Mouse (Mus musculus): ENCODE data around the gene Olfr958. TPM values are rescaled to one million over a fixed set of nuclear protein-coding genes. Genes with fewer than 3 reads are reported as not detected.

Gene Olfr958
- not detected in 2 replicates for polyA plus RNA-seq (2015; fragmentation: Nextera tagmentation; extraction: Ambion mirVana)

- H3K27me3 ChIP-seq (replicated peaks) = no peaks in the 10 kb centered on the region
- H3K27ac ChIP-seq = no peak within 1 kb of the TSS
- WGBS = 64% methylated on average over 2 of the region's 2 CpGs
- no peak for ATAC-seq
- H3K4me3 ChIP-seq (replicated peaks) = no peak within 1 kb of the TSS
- H3K9ac ChIP-seq = no peak within 1 kb of the TSS
- no peak within 1 kb of the TSS for H3K4me2 ChIP-seq (replicated peaks)
- H3K4me1 ChIP-seq (replicated peaks) = no peaks in the 10 kb centered on the region
- no peaks in the 10 kb centered on the region for H3K36me3 ChIP-seq
- H3K9me3 ChIP-seq = no peaks in the 10 kb centered on the region
These were observed at the start of gene Olfr958 for GRCm38 (mm10) chr9:39553946-39554345. Gene Olfr958 (minus strand): TSS chr9:39554054.

GRCm38 (mm10) chr9:39603333-39603845, 49.5 kb upstream of the Olfr958 start:
- under 1% methylated on average over 9 of the region's 9 CpGs for WGBS
- Histone ChIP-seq H3K27ac (no peak overlapping the region), H3K4me2 (replicated peaks) (peak overlapping the region; percentile 77), H3K4me1 (replicated peaks) (no peaks in the 10 kb centered on the region), H3K9ac (no peak overlapping the region), H3K36me3 (no peaks in the 10 kb centered on the region), H3K4me3 (replicated peaks) (peak overlapping the region; percentile 32), H3K27me3 (replicated peaks) (no peaks in the 10 kb centered on the region), H3K9me3 (no peaks in the 10 kb centered on the region)
- peak; percentile 88 for ATAC-seq

GRCm38 (mm10) chr9:39602536-39603332, 48.9 kb upstream of the Olfr958 start:
- peak overlapping the region; percentile 32 for H3K4me3 ChIP-seq (replicated peaks)
- no peaks in the 10 kb centered on the region for H3K36me3 ChIP-seq
- no peaks in the 10 kb centered on the region for H3K9me3 ChIP-seq
- H3K27me3 ChIP-seq (replicated peaks) = no peaks in the 10 kb centered on the region
- peak; percentile 80 for ATAC-seq
- H3K27ac ChIP-seq = no peak overlapping the region
- no peaks in the 10 kb centered on the region for H3K4me1 ChIP-seq (replicated peaks)
- WGBS = under 1% methylated on average over 19 of the region's 19 CpGs
- peak overlapping the region; percentile 77 for H3K4me2 ChIP-seq (replicated peaks)
- H3K9ac ChIP-seq = no peak overlapping the region

- Histone ChIP-seq H3K9ac (no peak overlapping the region), H3K27ac (no peak overlapping the region), H3K27me3 (replicated peaks) (no peaks in the 10 kb centered on the region), H3K36me3 (no peaks in the 10 kb centered on the region), H3K4me2 (replicated peaks) (no peak overlapping the region), H3K9me3 (no peaks in the 10 kb centered on the region), H3K4me1 (replicated peaks) (no peaks in the 10 kb centered on the region), H3K4me3 (replicated peaks) (no peak overlapping the region)
- 85% methylated on average over 5 of the region's 5 CpGs for WGBS
- ATAC-seq = no peak
These were observed 23.2 kb upstream of the Olfr958 start for GRCm38 (mm10) chr9:39577050-39577449.

GRCm38 (mm10) chr9:39575469-39575868, 21.6 kb upstream of the Olfr958 start, which contains the start of gene Olfr959:
Gene Olfr959 (minus strand): TSS chr9:39575569.
- Histone ChIP-seq H3K4me1 (replicated peaks) (no peaks in the 10 kb centered on the region), H3K4me3 (replicated peaks) (no peak within 1 kb of the TSS), H3K9ac (no peak within 1 kb of the TSS), H3K4me2 (replicated peaks) (no peak within 1 kb of the TSS), H3K36me3 (no peaks in the 10 kb centered on the region), H3K27me3 (replicated peaks) (no peaks in the 10 kb centered on the region), H3K9me3 (no peaks in the 10 kb centered on the region), H3K27ac (no peak within 1 kb of the TSS)
- no peak for ATAC-seq
- WGBS = 82% methylated on average over 3 of the region's 3 CpGs

GRCm38 (mm10) chr9:39558349-39558647, 4.4 kb upstream of the Olfr958 start:
- H3K27me3 ChIP-seq (replicated peaks) = no peaks in the 10 kb centered on the region
- H3K4me2 ChIP-seq (replicated peaks) = no peak overlapping the region
- H3K9me3 ChIP-seq = no peaks in the 10 kb centered on the region
- H3K36me3 ChIP-seq = no peaks in the 10 kb centered on the region
- no peak overlapping the region for H3K9ac ChIP-seq
- no peak for ATAC-seq
- no peak overlapping the region for H3K27ac ChIP-seq
- no peak overlapping the region for H3K4me3 ChIP-seq (replicated peaks)
- H3K4me1 ChIP-seq (replicated peaks) = no peaks in the 10 kb centered on the region

- no peaks in the 10 kb centered on the region for H3K36me3 ChIP-seq
- no peak overlapping the region for H3K9ac ChIP-seq
- no peaks in the 10 kb centered on the region for H3K4me1 ChIP-seq (replicated peaks)
- no peak overlapping the region for H3K4me2 ChIP-seq (replicated peaks)
- 58% methylated on average over 3 of the region's 3 CpGs for WGBS
- no peak for ATAC-seq
- no peaks in the 10 kb centered on the region for H3K27me3 ChIP-seq (replicated peaks)
- H3K4me3 ChIP-seq (replicated peaks) = no peak overlapping the region
- no peaks in the 10 kb centered on the region for H3K9me3 ChIP-seq
- no peak overlapping the region for H3K27ac ChIP-seq
These were observed 3.9 kb upstream of the Olfr958 start for GRCm38 (mm10) chr9:39557529-39558348.

GRCm38 (mm10) chr9:39550806-39551205, 3.0 kb downstream of the Olfr958 start:
- Histone ChIP-seq H3K4me2 (replicated peaks) (no peak overlapping the region), H3K27me3 (replicated peaks) (no peaks in the 10 kb centered on the region), H3K9ac (no peak overlapping the region), H3K36me3 (no peaks in the 10 kb centered on the region), H3K4me1 (replicated peaks) (no peaks in the 10 kb centered on the region), H3K9me3 (no peaks in the 10 kb centered on the region), H3K4me3 (replicated peaks) (no peak overlapping the region), H3K27ac (no peak overlapping the region)
- 66% methylated on average over 5 of the region's 5 CpGs for WGBS
- ATAC-seq = no peak

GRCm38 (mm10) chr9:39523616-39524285, 30.1 kb downstream of the Olfr958 start:
- Histone ChIP-seq H3K27me3 (replicated peaks) (no peaks in the 10 kb centered on the region), H3K4me1 (replicated peaks) (no peaks in the 10 kb centered on the region), H3K9me3 (no peaks in the 10 kb centered on the region), H3K4me2 (replicated peaks) (no peak overlapping the region), H3K27ac (no peak overlapping the region), H3K36me3 (no peaks in the 10 kb centered on the region), H3K4me3 (replicated peaks) (no peak overlapping the region), H3K9ac (no peak overlapping the region)
- 65% methylated on average over 1 of the region's 1 CpGs for WGBS
- no peak for ATAC-seq

GRCm38 (mm10) chr9:39518595-39518994, 35.3 kb downstream of the Olfr958 start:
- Histone ChIP-seq H3K4me1 (replicated peaks) (no peaks in the 10 kb centered on the region), H3K27ac (no peak overlapping the region), H3K9ac (no peak overlapping the region), H3K36me3 (no peaks in the 10 kb centered on the region), H3K4me2 (replicated peaks) (no peak overlapping the region), H3K4me3 (replicated peaks) (no peak overlapping the region), H3K27me3 (replicated peaks) (no peaks in the 10 kb centered on the region), H3K9me3 (no peaks in the 10 kb centered on the region)
- no peak for ATAC-seq

- H3K4me1 ChIP-seq (replicated peaks) = no peaks in the 10 kb centered on the region
- no peak within 1 kb of the TSS for H3K9ac ChIP-seq
- H3K9me3 ChIP-seq = no peaks in the 10 kb centered on the region
- H3K4me3 ChIP-seq (replicated peaks) = no peak within 1 kb of the TSS
- no peaks in the 10 kb centered on the region for H3K27me3 ChIP-seq (replicated peaks)
- ATAC-seq = no peak
- H3K4me2 ChIP-seq (replicated peaks) = no peak within 1 kb of the TSS
- no peak within 1 kb of the TSS for H3K27ac ChIP-seq
- 53% methylated on average over 3 of the region's 3 CpGs for WGBS
- H3K36me3 ChIP-seq = no peaks in the 10 kb centered on the region
These were observed 38.3 kb downstream of the Olfr958 start, which contains the start of gene Olfr957 for GRCm38 (mm10) chr9:39515531-39515930. Gene Olfr957 (minus strand): TSS chr9:39515809.

GRCm38 (mm10) chr9:39509412-39509811, 44.4 kb downstream of the Olfr958 start:
- no peak overlapping the region for H3K4me2 ChIP-seq (replicated peaks)
- WGBS = 80% methylated on average over 9 of the region's 9 CpGs
- H3K9me3 ChIP-seq = no peaks in the 10 kb centered on the region
- no peak overlapping the region for H3K4me3 ChIP-seq (replicated peaks)
- H3K36me3 ChIP-seq = no peaks in the 10 kb centered on the region
- H3K27me3 ChIP-seq (replicated peaks) = no peaks in the 10 kb centered on the region
- H3K9ac ChIP-seq = no peak overlapping the region
- ATAC-seq = no peak
- no peak overlapping the region for H3K27ac ChIP-seq
- no peaks in the 10 kb centered on the region for H3K4me1 ChIP-seq (replicated peaks)
